Mouse (Mus musculus): ENCODE data around the gene Rela. TPM values are rescaled to one million over a fixed set of nuclear protein-coding genes. Genes with fewer than 3 reads are reported as not detected.

Rela gene
- 2.4 TPM for polyA plus RNA-seq (2014; fragmentation: Illumina TruSeq; extraction: RNeasy Lipid Tissue Mini Kit (QIAGEN cat#74804); ENCODE audit: low read depth, low replicate concordance)

GRCm38 (mm10) chr19:5637069-5638047 is at the start of gene Rela:
Rela (plus strand) TSS chr19:5637483.

GRCm38 (mm10) chr19:5601752-5602541 is 35.3 kb upstream of the Rela start, which contains the start of gene Rnaseh2c:
Rnaseh2c (plus strand) TSS chr19:5601873.

GRCm38 (mm10) chr19:5609547-5610404 is 27.5 kb upstream of the Rela start, which contains the start of gene Kat5:
Kat5 (minus strand) TSS chr19:5610237.

GRCm38 (mm10) chr19:5662981-5663913 is 26.0 kb downstream of the Rela start, which contains the start of gene Sipa1:
Sipa1 (minus strand) TSS chr19:5663707.

GRCm38 (mm10) chr19:5688200-5689087 is 51.2 kb downstream of the Rela start, which contains the start of the genes Map3k11 and Pcnx3:
Map3k11 (plus strand) TSS chr19:5688742.
Pcnx3 (minus strand) TSS chr19:5688908.

Other genes with a start within 250 kb of the Rela start
- gene Sart1, start 248.8 kb upstream of the Rela start, polyA plus RNA-seq (2014; fragmentation: Illumina TruSeq; extraction: RNeasy Lipid Tissue Mini Kit (QIAGEN cat#74804); ENCODE audit: low read depth, low replicate concordance): 4.6 TPM
- gene Tsga10ip, start 235.0 kb upstream of the Rela start, polyA plus RNA-seq (2014; fragmentation: Illumina TruSeq; extraction: RNeasy Lipid Tissue Mini Kit (QIAGEN cat#74804); ENCODE audit: low read depth, low replicate concordance): not detected
- 7.4 TPM for gene Drap1, start 212.5 kb upstream of the Rela start, polyA plus RNA-seq (2014; fragmentation: Illumina TruSeq; extraction: RNeasy Lipid Tissue Mini Kit (QIAGEN cat#74804); ENCODE audit: low read depth, low replicate concordance)
- 0.58 TPM for gene AI837181, start 212.3 kb upstream of the Rela start, polyA plus RNA-seq (2014; fragmentation: Illumina TruSeq; extraction: RNeasy Lipid Tissue Mini Kit (QIAGEN cat#74804); ENCODE audit: low read depth, low replicate concordance)
- not detected for gene Fosl1, start 189.9 kb upstream of the Rela start, polyA plus RNA-seq (2014; fragmentation: Illumina TruSeq; extraction: RNeasy Lipid Tissue Mini Kit (QIAGEN cat#74804); ENCODE audit: low read depth, low replicate concordance)
- 0.11 TPM for gene Ccdc85b, start 179.6 kb upstream of the Rela start, polyA plus RNA-seq (2014; fragmentation: Illumina TruSeq; extraction: RNeasy Lipid Tissue Mini Kit (QIAGEN cat#74804); ENCODE audit: low read depth, low replicate concordance)
- gene Fibp, start 176.9 kb upstream of the Rela start, polyA plus RNA-seq (2014; fragmentation: Illumina TruSeq; extraction: RNeasy Lipid Tissue Mini Kit (QIAGEN cat#74804); ENCODE audit: low read depth, low replicate concordance): 5.5 TPM
- gene Ctsw, start 169.0 kb upstream of the Rela start, polyA plus RNA-seq (2014; fragmentation: Illumina TruSeq; extraction: RNeasy Lipid Tissue Mini Kit (QIAGEN cat#74804); ENCODE audit: low read depth, low replicate concordance): not detected
- not detected for gene Efemp2, start 163.5 kb upstream of the Rela start, polyA plus RNA-seq (2014; fragmentation: Illumina TruSeq; extraction: RNeasy Lipid Tissue Mini Kit (QIAGEN cat#74804); ENCODE audit: low read depth, low replicate concordance)
- 0.74 TPM for gene Mus81, start 149.1 kb upstream of the Rela start, polyA plus RNA-seq (2014; fragmentation: Illumina TruSeq; extraction: RNeasy Lipid Tissue Mini Kit (QIAGEN cat#74804); ENCODE audit: low read depth, low replicate concordance)
- 109 TPM for gene Cfl1, start 147.0 kb upstream of the Rela start, polyA plus RNA-seq (2014; fragmentation: Illumina TruSeq; extraction: RNeasy Lipid Tissue Mini Kit (QIAGEN cat#74804); ENCODE audit: low read depth, low replicate concordance)
- gene 1700020D05Rik, start 133.7 kb upstream of the Rela start, polyA plus RNA-seq (2014; fragmentation: Illumina TruSeq; extraction: RNeasy Lipid Tissue Mini Kit (QIAGEN cat#74804); ENCODE audit: low read depth, low replicate concordance): not detected
- 0.64 TPM for gene Snx32, start 126.9 kb upstream of the Rela start, polyA plus RNA-seq (2014; fragmentation: Illumina TruSeq; extraction: RNeasy Lipid Tissue Mini Kit (QIAGEN cat#74804); ENCODE audit: low read depth, low replicate concordance)
- not detected for gene Ovol1, start 76.8 kb upstream of the Rela start, polyA plus RNA-seq (2014; fragmentation: Illumina TruSeq; extraction: RNeasy Lipid Tissue Mini Kit (QIAGEN cat#74804); ENCODE audit: low read depth, low replicate concordance)
- not detected for gene Ap5b1, start 69.5 kb upstream of the Rela start, polyA plus RNA-seq (2014; fragmentation: Illumina TruSeq; extraction: RNeasy Lipid Tissue Mini Kit (QIAGEN cat#74804); ENCODE audit: low read depth, low replicate concordance)
- gene Rnaseh2c, start 35.6 kb upstream of the Rela start, polyA plus RNA-seq (2014; fragmentation: Illumina TruSeq; extraction: RNeasy Lipid Tissue Mini Kit (QIAGEN cat#74804); ENCODE audit: low read depth, low replicate concordance): 3.4 TPM
- gene Kat5, start 27.2 kb upstream of the Rela start, polyA plus RNA-seq (2014; fragmentation: Illumina TruSeq; extraction: RNeasy Lipid Tissue Mini Kit (QIAGEN cat#74804); ENCODE audit: low read depth, low replicate concordance): 7.2 TPM
- 0.16 TPM for gene Sipa1, start 26.2 kb downstream of the Rela start, polyA plus RNA-seq (2014; fragmentation: Illumina TruSeq; extraction: RNeasy Lipid Tissue Mini Kit (QIAGEN cat#74804); ENCODE audit: low read depth, low replicate concordance)
- gene Map3k11, start 51.3 kb downstream of the Rela start, polyA plus RNA-seq (2014; fragmentation: Illumina TruSeq; extraction: RNeasy Lipid Tissue Mini Kit (QIAGEN cat#74804); ENCODE audit: low read depth, low replicate concordance): 0.16 TPM
- gene Pcnx3, start 51.4 kb downstream of the Rela start, polyA plus RNA-seq (2014; fragmentation: Illumina TruSeq; extraction: RNeasy Lipid Tissue Mini Kit (QIAGEN cat#74804); ENCODE audit: low read depth, low replicate concordance): 0.37 TPM
- not detected for gene Kcnk7, start 66.9 kb downstream of the Rela start, polyA plus RNA-seq (2014; fragmentation: Illumina TruSeq; extraction: RNeasy Lipid Tissue Mini Kit (QIAGEN cat#74804); ENCODE audit: low read depth, low replicate concordance)
- gene Ehbp1l1, start 88.8 kb downstream of the Rela start, polyA plus RNA-seq (2014; fragmentation: Illumina TruSeq; extraction: RNeasy Lipid Tissue Mini Kit (QIAGEN cat#74804); ENCODE audit: low read depth, low replicate concordance): 0.69 TPM
- gene Fam89b, start 92.2 kb downstream of the Rela start, polyA plus RNA-seq (2014; fragmentation: Illumina TruSeq; extraction: RNeasy Lipid Tissue Mini Kit (QIAGEN cat#74804); ENCODE audit: low read depth, low replicate concordance): 0.45 TPM
- gene Ltbp3, start 103.4 kb downstream of the Rela start, polyA plus RNA-seq (2014; fragmentation: Illumina TruSeq; extraction: RNeasy Lipid Tissue Mini Kit (QIAGEN cat#74804); ENCODE audit: low read depth, low replicate concordance): 0.32 TPM
- gene Scyl1, start 133.9 kb downstream of the Rela start, polyA plus RNA-seq (2014; fragmentation: Illumina TruSeq; extraction: RNeasy Lipid Tissue Mini Kit (QIAGEN cat#74804); ENCODE audit: low read depth, low replicate concordance): 1.4 TPM
- 1.5 TPM for gene Frmd8, start 237.8 kb downstream of the Rela start, polyA plus RNA-seq (2014; fragmentation: Illumina TruSeq; extraction: RNeasy Lipid Tissue Mini Kit (QIAGEN cat#74804); ENCODE audit: low read depth, low replicate concordance)
- 7.7 TPM for gene Slc25a45, start 240.3 kb downstream of the Rela start, polyA plus RNA-seq (2014; fragmentation: Illumina TruSeq; extraction: RNeasy Lipid Tissue Mini Kit (QIAGEN cat#74804); ENCODE audit: low read depth, low replicate concordance)